Mouse (Mus musculus) testis, adult 2 months (tissue): Measurements from ENCODE around the gene Gm37240. TPM values are rescaled to one million over a fixed set of nuclear protein-coding genes. Genes with fewer than 3 reads are reported as not detected.
A peak's percentile ranks its signal among the peaks of the same experiment; 100 is the strongest.

ENCODE experiments used
- H3K27ac ChIP-seq: fragments of 200-500 bp; 2 replicates; pipeline ENCODE4 v1.5.1; 2012; ENCODE audit warnings: low read depth, low read length; ENCODE audit not compliant: control insufficient read depth, insufficient read depth
- H3K27me3 ChIP-seq: fragments of 200-500 bp; 2 replicates; pipeline ENCODE4 v1.6.1; 2012; ENCODE audit warnings: mild to moderate bottlenecking, low read length, moderate library complexity; ENCODE audit not compliant: control insufficient read depth, insufficient read depth
- H3K36me3 ChIP-seq: fragments of 200-500 bp; 2 replicates; pipeline ENCODE4 v1.6.1; 2012; ENCODE audit warnings: mild to moderate bottlenecking, low read length; ENCODE audit not compliant: control insufficient read depth, insufficient read depth
- H3K4me1 ChIP-seq: fragments of 200-500 bp; 2 replicates; pipeline ENCODE4 v1.6.1; 2012; ENCODE audit warnings: low read length; ENCODE audit not compliant: control insufficient read depth, insufficient read depth
- H3K4me3 ChIP-seq: fragments of 200-500 bp; 2 replicates; pipeline ENCODE4 v1.5.1; 2012; ENCODE audit warnings: low read depth, mild to moderate bottlenecking, low read length, moderate library complexity, mixed read lengths; ENCODE audit not compliant: control insufficient read depth
- CTCF ChIP-seq: fragments of 200-500 bp; IDR thresholded peaks from 2 replicates; pipeline ENCODE4 v1.5.1; 2012; ENCODE audit warnings: low read depth, mild to moderate bottlenecking, inconsistent platforms, low read length, moderate library complexity; ENCODE audit not compliant: control insufficient read depth, insufficient read depth, insufficient replicate concordance
- POLR2A ChIP-seq: fragments of 200-500 bp; IDR thresholded peaks from 2 replicates; pipeline ENCODE4 v1.6.1; 2012; ENCODE audit warnings: low read depth, mild to moderate bottlenecking, inconsistent platforms, low read length, moderate library complexity; ENCODE audit not compliant: control insufficient read depth
- polyA plus RNA-seq: library from polyadenylated mRNA; depleted of rRNA; stranded (reverse); fragments of >200 nt; gene quantifications from 2 replicates; pipeline ENCODE4 v1.2.3, GENCODE M21; 2012

The Gm37240 gene
- polyA plus RNA-seq, 1 experiment = not detected

- no peaks in the 10 kb centered on the region for H3K4me1 ChIP-seq
- TF ChIP-seq CTCF (no peak), POLR2A (no peak)
Measured at GRCm38 (mm10) chr3:85295229-85295628, 592.1 kb downstream of the Gm37240 start.

GRCm38 (mm10) chr3:85287627-85288026, 599.7 kb downstream of the Gm37240 start:
- TF ChIP-seq CTCF = no peak
- no peak for TF ChIP-seq POLR2A
- Histone ChIP-seq H3K27me3 (no peaks in the 10 kb centered on the region), H3K36me3 (no peaks in the 10 kb centered on the region), H3K4me1 (no peaks in the 10 kb centered on the region), H3K4me3 (no peak overlapping the region), H3K27ac (no peak overlapping the region)

More at GRCm38 (mm10) chr3:85295229-85295628, 592.1 kb downstream of the Gm37240 start:
- H3K27ac ChIP-seq = no peak overlapping the region
- no peaks in the 10 kb centered on the region for H3K36me3 ChIP-seq
- no peaks in the 10 kb centered on the region for H3K27me3 ChIP-seq
- no peak overlapping the region for H3K4me3 ChIP-seq

- Histone ChIP-seq H3K27me3 (no peaks in the 10 kb centered on the region), H3K36me3 (no peaks in the 10 kb centered on the region), H3K4me1 (peaks cover 3% of the 10 kb centered on the region), H3K4me3 (no peak overlapping the region), H3K27ac (no peak overlapping the region)
- no peak for TF ChIP-seq CTCF
- no peak for TF ChIP-seq POLR2A
Measured at GRCm38 (mm10) chr3:85284483-85284882, 602.8 kb downstream of the Gm37240 start.

GRCm38 (mm10) chr3:85282816-85283215, 604.5 kb downstream of the Gm37240 start:
- Histone ChIP-seq H3K4me3 (no peak overlapping the region), H3K36me3 (no peaks in the 10 kb centered on the region), H3K4me1 (peaks cover 3% of the 10 kb centered on the region), H3K27me3 (no peaks in the 10 kb centered on the region), H3K27ac (no peak overlapping the region)
- TF ChIP-seq CTCF (no peak), POLR2A (no peak)

- Histone ChIP-seq H3K4me1 (peaks cover 7% of the 10 kb centered on the region), H3K4me3 (peak overlapping the region; percentile 86), H3K27ac (no peak overlapping the region; the same call in 1 of the 2 replicates), H3K36me3 (no peaks in the 10 kb centered on the region), H3K27me3 (no peaks in the 10 kb centered on the region)
- peak; percentile 68 for TF ChIP-seq POLR2A
- peak; percentile 14; the same call in 1 of the 2 replicates for TF ChIP-seq CTCF
Measured at GRCm38 (mm10) chr3:85275075-85275474, 612.2 kb downstream of the Gm37240 start.

- H3K4me3 ChIP-seq = no peak overlapping the region
Measured at GRCm38 (mm10) chr3:85271491-85271890, 615.8 kb downstream of the Gm37240 start.

GRCm38 (mm10) chr3:85264963-85265362, 622.4 kb downstream of the Gm37240 start:
- Histone ChIP-seq H3K27me3 (no peaks in the 10 kb centered on the region), H3K27ac (no peak overlapping the region), H3K4me3 (no peak overlapping the region), H3K36me3 (no peaks in the 10 kb centered on the region), H3K4me1 (no peaks in the 10 kb centered on the region)
- TF ChIP-seq POLR2A (no peak), CTCF (no peak)

More at GRCm38 (mm10) chr3:85271491-85271890, 615.8 kb downstream of the Gm37240 start:
- Histone ChIP-seq H3K36me3 (no peaks in the 10 kb centered on the region), H3K4me1 (peaks cover 7% of the 10 kb centered on the region), H3K27ac (no peak overlapping the region), H3K27me3 (no peaks in the 10 kb centered on the region)
- TF ChIP-seq CTCF = no peak
- TF ChIP-seq POLR2A = no peak

GRCm38 (mm10) chr3:85264546-85264945, 622.8 kb downstream of the Gm37240 start:
- H3K4me3 ChIP-seq = no peak overlapping the region

GRCm38 (mm10) chr3:85254526-85254925, 632.8 kb downstream of the Gm37240 start:
- H3K4me3 ChIP-seq = no peak overlapping the region
- H3K27ac ChIP-seq = no peak overlapping the region
- no peaks in the 10 kb centered on the region for H3K36me3 ChIP-seq
- H3K27me3 ChIP-seq = no peaks in the 10 kb centered on the region
- no peaks in the 10 kb centered on the region for H3K4me1 ChIP-seq
- TF ChIP-seq POLR2A (no peak), CTCF (no peak)

More at GRCm38 (mm10) chr3:85264546-85264945, 622.8 kb downstream of the Gm37240 start:
- Histone ChIP-seq H3K27ac (no peak overlapping the region), H3K4me1 (no peaks in the 10 kb centered on the region), H3K36me3 (no peaks in the 10 kb centered on the region), H3K27me3 (no peaks in the 10 kb centered on the region)
- no peak for TF ChIP-seq POLR2A
- TF ChIP-seq CTCF = no peak
